Mouse (Mus musculus): Measurements from ENCODE around the gene Ciao1.
A peak's percentile ranks its signal among the peaks of the same experiment; 100 is the strongest.
"Not testable (repeated sequence)": the region's sequence is repeated elsewhere in the genome, so short reads cannot be mapped to it uniquely, and the experiment has no call there.

Gene Ciao1

GRCm38 (mm10) chr2:127247592-127248333 lies at the start of gene Ciao1, which contains the start of gene Tmem127:
TSS of gene Ciao1 (minus strand) at chr2:127247816.
TSS of gene Tmem127 (plus strand) at chr2:127247908.
- peak; percentile 90 for DNase-seq (ENCODE audit: low spot score)

- no peak for DNase-seq (ENCODE audit: low spot score)
Observed at GRCm38 (mm10) chr2:127297001-127297805, 49.6 kb upstream of the Ciao1 start.

GRCm38 (mm10) chr2:127292250-127292649 lies 44.6 kb upstream of the Ciao1 start:
- DNase-seq (ENCODE audit: low spot score): no peak

GRCm38 (mm10) chr2:127278162-127278561 lies 30.5 kb upstream of the Ciao1 start:
- no peak for DNase-seq (ENCODE audit: low spot score)

GRCm38 (mm10) chr2:127275551-127276320 lies 28.1 kb upstream of the Ciao1 start:
- DNase-seq (ENCODE audit: low spot score): no peak

GRCm38 (mm10) chr2:127274590-127274989 lies 27.0 kb upstream of the Ciao1 start:
- DNase-seq (ENCODE audit: low spot score): no peak

GRCm38 (mm10) chr2:127272806-127273205 lies 25.2 kb upstream of the Ciao1 start:
- no peak for DNase-seq (ENCODE audit: low spot score)

GRCm38 (mm10) chr2:127272049-127272448 lies 24.4 kb upstream of the Ciao1 start:
- not testable (repeated sequence) for DNase-seq (ENCODE audit: low spot score)

- DNase-seq (ENCODE audit: low spot score): no peak
Observed at GRCm38 (mm10) chr2:127271042-127271515, 23.5 kb upstream of the Ciao1 start.

GRCm38 (mm10) chr2:127270300-127271041 lies 22.9 kb upstream of the Ciao1 start:
- DNase-seq (ENCODE audit: low spot score): peak; percentile 77

- DNase-seq (ENCODE audit: low spot score): peak; percentile 90
Observed at GRCm38 (mm10) chr2:127269491-127270299, 22.1 kb upstream of the Ciao1 start, which contains the start of gene Stard7. TSS of gene Stard7 (plus strand) at chr2:127270218.

GRCm38 (mm10) chr2:127267854-127268253 lies 20.2 kb upstream of the Ciao1 start:
- no peak for DNase-seq (ENCODE audit: low spot score)

- DNase-seq (ENCODE audit: low spot score): no peak
Observed at GRCm38 (mm10) chr2:127262480-127262879, 14.9 kb upstream of the Ciao1 start.

GRCm38 (mm10) chr2:127259340-127259739 lies 11.7 kb upstream of the Ciao1 start:
- DNase-seq (ENCODE audit: low spot score): no peak

- DNase-seq (ENCODE audit: low spot score): no peak
Observed at GRCm38 (mm10) chr2:127255294-127255693, 7.7 kb upstream of the Ciao1 start.

GRCm38 (mm10) chr2:127254604-127255134 lies 7.1 kb upstream of the Ciao1 start:
- DNase-seq (ENCODE audit: low spot score): no peak

GRCm38 (mm10) chr2:127252787-127253186 lies 5.2 kb upstream of the Ciao1 start:
- DNase-seq (ENCODE audit: low spot score): no peak

- DNase-seq (ENCODE audit: low spot score): no peak
Observed at GRCm38 (mm10) chr2:127251880-127252527, 4.4 kb upstream of the Ciao1 start.

GRCm38 (mm10) chr2:127251457-127251856 lies 3.8 kb upstream of the Ciao1 start:
- no peak for DNase-seq (ENCODE audit: low spot score)
